Mouse (Mus musculus) neural tube, embryonic 12.5 days (tissue): ENCODE results near the gene Edc3. TPM values are rescaled to one million over a fixed set of nuclear protein-coding genes. Genes with fewer than 3 reads are reported as not detected.
A peak's percentile ranks its signal among the peaks of the same experiment; 100 is the strongest.

Experiments
- ATAC-seq: fragments of 200-750 bp; cut with Nextera tagmentation; 2 replicates; pipeline ENCODE4 v1.8.0; 2017; ENCODE audit warnings: low read depth, mild to moderate bottlenecking, moderate TSS enrichment, moderate library complexity; ENCODE audit not compliant: low FRiP score
- H3K27ac ChIP-seq: fragments of 300-500 bp; sonication (generic); 2 replicates; pipeline ENCODE4 v1.5.1; 2016
- H3K27me3 ChIP-seq: fragments of 300-500 bp; sonication (generic); replicated peaks from 2 replicates; pipeline ENCODE4 v1.6.1; 2016; ENCODE audit warnings: mild to moderate bottlenecking
- H3K36me3 ChIP-seq: fragments of 300-500 bp; sonication (generic); 2 replicates; pipeline ENCODE4 v1.6.1; 2016; ENCODE audit warnings: mild to moderate bottlenecking
- H3K4me1 ChIP-seq: fragments of 300-500 bp; sonication (generic); 2 replicates; pipeline ENCODE4 v1.6.1; 2016
- H3K4me2 ChIP-seq: fragments of 300-500 bp; sonication (generic); replicated peaks from 2 replicates; pipeline ENCODE4 v1.6.1; 2016; ENCODE audit warnings: mild to moderate bottlenecking
- H3K4me3 ChIP-seq: fragments of 300-500 bp; sonication (generic); 2 replicates; pipeline ENCODE4 v1.5.1; 2016
- H3K9ac ChIP-seq: fragments of 300-500 bp; sonication (generic); 2 replicates; pipeline ENCODE4 v1.6.1; 2016; ENCODE audit warnings: mild to moderate bottlenecking
- H3K9me3 ChIP-seq: fragments of 300-500 bp; sonication (generic); 2 replicates; pipeline ENCODE4 v1.6.1; 2016; ENCODE audit warnings: mild to moderate bottlenecking
- WGBS: fragments of 180-500 bp; shearing (Covaris S2); methylation state at CpG from one replicate; pipeline ENCODE4 v1.1.7; 2016; 5-methylcytosine and 5-hydroxymethylcytosine counted together
- polyA plus RNA-seq: library from polyadenylated mRNA; unstranded; fragments of >200 nt; fragmentation: Nextera tagmentation; extraction: Ambion mirVana; gene quantifications from 2 replicates; pipeline ENCODE4 v1.2.1, GENCODE M21; 2016

Gene Edc3
- polyA plus RNA-seq, 1 experiment from 2014 or later: 41.0 TPM

GRCm38 (mm10) chr9:57748137-57748536 lies 39.8 kb downstream of the Edc3 start:
- Histone ChIP-seq H3K36me3 (peaks cover 84% of the 10 kb centered on the region), H3K27me3 (no peaks in the 10 kb centered on the region), H3K4me1 (no peaks in the 10 kb centered on the region), H3K9ac (no peak overlapping the region), H3K9me3 (no peaks in the 10 kb centered on the region), H3K4me2 (no peak overlapping the region), H3K27ac (no peak overlapping the region), H3K4me3 (no peak overlapping the region)
- ATAC-seq: no peak
- WGBS: 92% methylated on average over 6 of the region's 6 CpGs

GRCm38 (mm10) chr9:57748831-57749230 lies 40.5 kb downstream of the Edc3 start:
- no peak overlapping the region for H3K27ac ChIP-seq
- peaks cover 88% of the 10 kb centered on the region for H3K36me3 ChIP-seq
- H3K4me3 ChIP-seq: no peak overlapping the region
- no peak overlapping the region for H3K4me2 ChIP-seq
- no peaks in the 10 kb centered on the region for H3K4me1 ChIP-seq
- no peaks in the 10 kb centered on the region for H3K27me3 ChIP-seq
- H3K9me3 ChIP-seq: no peaks in the 10 kb centered on the region
- H3K9ac ChIP-seq: no peak overlapping the region
- ATAC-seq: no peak
- WGBS: 87% methylated on average over 1 of the region's 1 CpGs

GRCm38 (mm10) chr9:57750901-57751300 lies 42.6 kb downstream of the Edc3 start:
- no peaks in the 10 kb centered on the region for H3K9me3 ChIP-seq
- H3K4me3 ChIP-seq: no peak overlapping the region
- no peak overlapping the region for H3K9ac ChIP-seq
- 86% methylated on average over 7 of the region's 7 CpGs for WGBS
- no peak overlapping the region for H3K4me2 ChIP-seq
- no peak for ATAC-seq
- H3K27ac ChIP-seq: no peak overlapping the region
- peaks cover 99% of the 10 kb centered on the region for H3K36me3 ChIP-seq
- no peaks in the 10 kb centered on the region for H3K27me3 ChIP-seq
- H3K4me1 ChIP-seq: no peaks in the 10 kb centered on the region

DNA sequence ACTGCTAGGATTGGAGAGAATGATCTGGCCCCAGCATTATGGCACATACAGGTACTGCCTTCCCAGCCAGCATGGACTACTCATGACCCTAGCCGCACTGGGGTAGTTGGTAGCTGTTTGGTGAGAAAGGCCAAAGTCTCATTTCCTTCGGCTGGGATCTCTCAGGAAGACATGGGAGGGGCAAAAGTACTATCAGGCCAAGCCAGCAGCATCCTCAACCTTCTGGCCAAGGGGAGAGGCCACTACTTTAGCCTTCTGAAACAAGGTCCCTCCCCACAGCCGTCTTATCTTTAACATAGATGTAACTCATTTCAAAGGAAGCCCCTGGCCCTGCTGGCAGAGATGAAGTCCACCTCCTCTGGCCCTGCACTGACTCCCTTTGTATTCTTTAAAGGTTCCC lies 49.2 kb downstream of the Edc3 start:
- Histone ChIP-seq H3K9ac (no peak overlapping the region), H3K4me2 (no peak overlapping the region), H3K36me3 (peaks cover 84% of the 10 kb centered on the region), H3K27me3 (no peaks in the 10 kb centered on the region), H3K4me1 (peaks cover 9% of the 10 kb centered on the region), H3K9me3 (no peaks in the 10 kb centered on the region), H3K27ac (no peak overlapping the region), H3K4me3 (no peak overlapping the region)
- no peak for ATAC-seq
- WGBS: 95% methylated on average over 3 of the region's 3 CpGs

DNA sequence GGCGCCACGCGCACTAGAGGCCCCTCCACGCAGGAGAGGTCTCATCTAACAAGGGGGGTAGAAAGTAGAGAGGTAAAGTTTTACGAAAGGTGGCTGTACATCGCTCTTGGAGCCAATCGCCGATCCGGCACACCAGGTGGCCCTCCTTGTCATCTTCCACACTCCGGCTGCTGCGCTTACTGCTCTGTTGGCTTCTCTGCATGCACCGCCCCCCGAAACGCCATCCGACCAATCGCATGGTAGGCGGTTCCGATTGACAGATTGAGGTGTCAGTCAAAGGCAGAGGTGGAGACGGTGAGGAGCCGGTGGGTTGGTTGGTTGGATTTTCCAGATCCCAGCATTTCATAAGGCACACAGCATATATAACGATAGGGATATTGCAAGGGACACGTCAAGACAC lies 50.2 kb downstream of the Edc3 start:
- Histone ChIP-seq H3K9ac (no peak overlapping the region), H3K9me3 (no peaks in the 10 kb centered on the region), H3K27me3 (no peaks in the 10 kb centered on the region), H3K27ac (no peak overlapping the region), H3K4me3 (no peak overlapping the region), H3K4me2 (no peak overlapping the region), H3K4me1 (peaks cover 19% of the 10 kb centered on the region), H3K36me3 (peaks cover 75% of the 10 kb centered on the region)
- ATAC-seq: no peak
- 93% methylated on average over 22 of the region's 22 CpGs for WGBS

DNA sequence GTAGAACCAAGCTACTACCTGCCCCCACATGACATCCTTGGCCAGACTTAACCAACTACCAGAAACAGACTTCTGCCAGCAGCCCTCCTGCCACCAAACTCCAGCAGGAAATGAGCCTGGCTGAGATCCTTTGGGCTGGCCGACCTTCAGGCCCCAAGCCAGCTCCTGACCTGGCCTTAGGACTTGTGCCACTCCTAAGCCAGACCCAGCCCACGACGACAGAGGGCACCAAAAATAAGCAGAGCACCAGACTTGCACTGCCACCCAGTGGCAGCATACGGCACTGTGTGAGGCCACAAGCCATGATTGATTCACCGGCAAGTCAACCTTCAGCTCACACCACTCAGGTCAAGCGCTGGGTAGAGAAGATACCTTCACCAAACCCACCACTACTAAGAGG lies 50.9 kb downstream of the Edc3 start:
- H3K9me3 ChIP-seq: no peaks in the 10 kb centered on the region
- H3K27me3 ChIP-seq: no peaks in the 10 kb centered on the region
- H3K4me1 ChIP-seq: peaks cover 26% of the 10 kb centered on the region
- H3K27ac ChIP-seq: no peak overlapping the region
- H3K4me2 ChIP-seq: no peak overlapping the region
- no peak overlapping the region for H3K4me3 ChIP-seq
- H3K36me3 ChIP-seq: peaks cover 67% of the 10 kb centered on the region
- 28% methylated on average over 6 of the region's 6 CpGs for WGBS
- H3K9ac ChIP-seq: no peak overlapping the region
- no peak for ATAC-seq

DNA sequence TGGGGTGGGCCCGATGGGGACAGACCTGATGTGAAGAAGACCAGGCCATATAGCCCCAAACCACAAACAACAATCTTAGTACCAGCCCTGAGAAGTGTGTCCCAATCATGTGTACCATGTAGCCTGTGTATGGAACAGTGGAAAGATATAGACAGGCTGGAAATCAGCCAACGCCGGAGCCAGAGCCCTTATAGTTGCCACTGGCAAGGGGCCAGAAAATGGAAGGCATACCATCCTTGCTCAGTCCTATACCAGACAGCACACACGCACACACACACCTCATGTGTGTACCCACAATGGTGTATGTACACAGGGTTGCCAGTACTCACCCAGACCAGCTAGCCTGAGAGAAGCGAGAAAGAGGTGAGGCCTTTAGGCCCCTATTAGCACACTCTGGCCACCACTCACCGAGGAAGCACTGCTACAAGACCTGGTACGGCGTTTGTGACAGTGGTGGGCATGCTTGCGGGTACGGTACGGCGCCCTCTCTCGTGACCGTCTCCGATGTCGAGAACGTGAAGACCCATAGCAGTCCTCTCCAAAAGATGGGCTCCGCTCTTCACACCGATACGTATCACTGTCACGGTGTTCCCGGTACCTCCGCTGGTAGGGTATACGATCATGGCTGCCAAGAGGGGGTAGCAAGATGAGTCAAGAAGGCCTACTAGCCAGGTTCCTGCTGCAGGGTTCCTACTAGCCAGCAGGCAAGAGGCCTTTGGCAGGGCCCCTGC lies 52.2 kb downstream of the Edc3 start:
- no peak overlapping the region for H3K4me3 ChIP-seq
- ATAC-seq: no peak
- no peak overlapping the region for H3K27ac ChIP-seq
- H3K9me3 ChIP-seq: no peaks in the 10 kb centered on the region
- no peak overlapping the region for H3K4me2 ChIP-seq
- 96% methylated on average over 24 of the region's 24 CpGs for WGBS
- no peaks in the 10 kb centered on the region for H3K27me3 ChIP-seq
- H3K9ac ChIP-seq: no peak overlapping the region
- peaks cover 54% of the 10 kb centered on the region for H3K36me3 ChIP-seq
- H3K4me1 ChIP-seq: peaks cover 26% of the 10 kb centered on the region

- Histone ChIP-seq H3K36me3 (peaks cover 48% of the 10 kb centered on the region), H3K4me1 (peaks cover 33% of the 10 kb centered on the region), H3K4me3 (no peak overlapping the region), H3K9ac (no peak overlapping the region), H3K27ac (no peak overlapping the region), H3K9me3 (no peaks in the 10 kb centered on the region), H3K4me2 (peak overlapping the region; percentile 95; the same call in 1 of the 2 replicates), H3K27me3 (no peaks in the 10 kb centered on the region)
- 96% methylated on average over 13 of the region's 13 CpGs for WGBS
- no peak for ATAC-seq
Measured at GRCm38 (mm10) chr9:57761563-57762551, 53.5 kb downstream of the Edc3 start.

- H3K9ac ChIP-seq: no peak overlapping the region
- WGBS: 71% methylated on average over 6 of the region's 6 CpGs
Measured at GRCm38 (mm10) chr9:57762563-57762991, 54.2 kb downstream of the Edc3 start.

GRCm38 (mm10) chr9:57764147-57764973 lies 56.0 kb downstream of the Edc3 start:
- Histone ChIP-seq H3K4me1 (peaks cover 33% of the 10 kb centered on the region), H3K36me3 (peaks cover 23% of the 10 kb centered on the region)
- under 1% methylated on average over 57 of the region's 57 CpGs for WGBS

More at GRCm38 (mm10) chr9:57762563-57762991, 54.2 kb downstream of the Edc3 start:
- H3K36me3 ChIP-seq: peaks cover 41% of the 10 kb centered on the region
- no peak overlapping the region for H3K27ac ChIP-seq
- H3K4me1 ChIP-seq: peaks cover 33% of the 10 kb centered on the region
- no peaks in the 10 kb centered on the region for H3K27me3 ChIP-seq
- no peak for ATAC-seq
- no peak overlapping the region for H3K4me3 ChIP-seq
- H3K4me2 ChIP-seq: peak overlapping the region; percentile 95
- no peaks in the 10 kb centered on the region for H3K9me3 ChIP-seq

DNA sequence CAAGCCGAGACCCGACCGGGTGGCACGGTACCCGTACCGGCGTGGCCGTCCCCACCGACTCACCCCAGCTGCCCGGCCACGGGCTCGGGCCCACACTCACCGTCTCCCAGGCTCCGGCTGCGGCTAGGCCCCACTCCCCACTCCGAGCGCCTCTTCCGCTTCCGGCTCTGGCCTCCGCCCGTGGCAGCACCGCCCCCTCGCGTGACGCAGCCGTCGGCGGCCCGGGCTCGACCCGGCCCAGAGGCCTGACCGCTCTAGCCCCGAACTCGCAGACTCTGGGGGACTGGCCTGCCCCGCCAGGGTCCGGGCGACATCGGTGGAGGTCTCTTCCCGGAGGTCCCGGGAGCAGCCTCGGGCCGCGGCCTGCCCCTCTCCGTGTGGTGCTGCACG lies 56.6 kb downstream of the Edc3 start:
- peak overlapping the region; percentile 95 for H3K4me2 ChIP-seq
- peak; percentile 92 for ATAC-seq
- peaks cover 33% of the 10 kb centered on the region for H3K4me1 ChIP-seq
- peak overlapping the region; percentile 96 for H3K9ac ChIP-seq
- peak overlapping the region; percentile 92 for H3K4me3 ChIP-seq
- H3K27ac ChIP-seq: peak overlapping the region; percentile 96
- WGBS: under 1% methylated on average over 45 of the region's 45 CpGs
- H3K27me3 ChIP-seq: no peaks in the 10 kb centered on the region
- peaks cover 17% of the 10 kb centered on the region for H3K36me3 ChIP-seq
- H3K9me3 ChIP-seq: no peaks in the 10 kb centered on the region

More at GRCm38 (mm10) chr9:57764147-57764973, 56.0 kb downstream of the Edc3 start:
- ATAC-seq: peak; percentile 68
- peak overlapping the region; percentile 92 for H3K4me3 ChIP-seq
- H3K9ac ChIP-seq: peak overlapping the region; percentile 96
- peak overlapping the region; percentile 95 for H3K4me2 ChIP-seq
- H3K27ac ChIP-seq: peak overlapping the region; percentile 96
- H3K27me3 ChIP-seq: no peaks in the 10 kb centered on the region
- no peaks in the 10 kb centered on the region for H3K9me3 ChIP-seq
